In the genomic region with DNA sequence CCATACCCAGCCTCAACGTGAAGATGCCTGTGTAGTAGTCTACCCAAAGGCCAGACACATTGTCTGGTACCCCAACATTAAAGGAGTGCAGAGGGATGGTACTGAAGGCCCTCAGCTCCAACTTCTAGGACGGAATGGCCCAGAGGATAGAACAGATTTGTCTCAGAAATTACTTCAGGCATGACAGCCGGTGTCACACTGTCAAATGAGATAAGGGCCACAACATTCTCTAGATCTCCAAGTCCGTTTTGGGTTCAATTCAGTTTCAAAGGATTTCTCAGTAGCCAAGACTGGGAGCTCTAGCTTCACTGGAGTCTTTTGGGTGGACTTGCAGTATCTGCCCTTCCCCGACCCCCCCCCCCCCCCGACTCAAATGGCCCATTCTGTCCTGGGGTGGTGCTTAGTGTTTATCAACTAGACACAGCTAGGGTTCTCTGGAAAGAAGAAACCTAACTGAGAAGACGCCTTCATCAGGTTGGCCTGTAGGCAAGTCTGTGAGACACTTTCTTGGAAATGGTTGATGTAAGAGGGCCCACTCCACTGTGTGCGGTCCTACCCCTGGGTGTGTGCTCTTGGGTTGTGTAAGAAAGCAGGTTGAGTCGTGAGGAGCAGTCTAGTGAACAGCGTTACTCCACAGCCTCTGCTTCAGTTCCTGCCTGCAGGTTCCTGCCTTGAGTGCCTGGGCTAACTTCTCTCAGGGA, we compare ENCODE assay signal across 14 mouse cellular contexts.
"Had no signal": no experiment of that assay in that cellular context is flagged by ENCODE, and none has a peak within 500 bp of the region (broad histone marks: within the 10 kb centered on the region; RNA-seq: fewer than 3 reads in every experiment).

No protein-coding gene starts in this region.

- H3K4me2 ChIP-seq: limb, embryonic 12.5 days; neural tube, embryonic 15.5 days had no signal

- DNase-seq: kidney, adult 8-10 months; kidney, postnatal 25 days; lung, adult 18-20 months; midbrain, embryonic 14.5 days; right cerebral cortex, postnatal 4 days; spleen, adult 18-20 months; thymus, adult 18-20 months; thymus, postnatal 14 days had no signal

- H3K36me3 ChIP-seq: limb, embryonic 12.5 days; midbrain, embryonic 10.5 days; neural tube, embryonic 15.5 days had no signal

- H3K27me3 ChIP-seq: limb, embryonic 12.5 days; neural tube, embryonic 15.5 days had no signal

- ATAC-seq: intestine, embryonic 16.5 days had no signal

- H3K27ac ChIP-seq: left cerebral cortex, adult 2 months; limb, embryonic 12.5 days; midbrain, embryonic 10.5 days; neural tube, embryonic 15.5 days had no signal

- H3K9ac ChIP-seq: limb, embryonic 12.5 days; neural tube, embryonic 15.5 days had no signal

- H3K4me3 ChIP-seq: left cerebral cortex, adult 2 months; limb, embryonic 12.5 days; midbrain, embryonic 10.5 days; myocyte; neural tube, embryonic 15.5 days had no signal

- H3K9me3 ChIP-seq: limb, embryonic 12.5 days; midbrain, embryonic 10.5 days; neural tube, embryonic 15.5 days had no signal
